Mouse (Mus musculus) ES-E14 (cell line): ENCODE results near the gene Gdap1l1. TPM values are rescaled to one million over a fixed set of nuclear protein-coding genes. Genes with fewer than 3 reads are reported as not detected.

ENCODE experiments used
- DNase-seq: peaks from one replicate; pipeline ENCODE4 v3.0.0-alpha.2; 2013; ENCODE audit warnings: low read depth, low spot score
- H3K27ac ChIP-seq: 2 replicates; pipeline ENCODE4 v1.5.1; 2012; ENCODE audit warnings: low read depth, mild to moderate bottlenecking, low read length, moderate library complexity, mixed read lengths; ENCODE audit not compliant: poor library complexity, insufficient read depth, severe bottlenecking
- H3K36me3 ChIP-seq: 2 replicates; pipeline ENCODE4 v1.6.1; 2012; ENCODE audit warnings: mild to moderate bottlenecking, low read length, moderate library complexity, mixed read lengths; ENCODE audit not compliant: control insufficient read depth, poor library complexity, insufficient read depth, severe bottlenecking
- H3K4me1 ChIP-seq, 2 experiments: fragments of 150-350 bp in 1 of 2; sonication (generic) in 1 of 2; 2 replicates each; pipeline ENCODE4 v1.6.1; 2012; ENCODE audit warnings: low read length in 2 of 2, mild to moderate bottlenecking in 1 of 2, mixed read lengths in 1 of 2; ENCODE audit not compliant: control insufficient read depth in 2 of 2, insufficient read depth in 2 of 2, poor library complexity in 1 of 2
- H3K4me3 ChIP-seq, 2 experiments: fragments of 150-350 bp in 1 of 2; sonication (generic) in 1 of 2; 2 replicates each; pipeline ENCODE4 v1.5.1; 2012; ENCODE audit warnings: low read length in 2 of 2, low read depth in 1 of 2, mild to moderate bottlenecking in 1 of 2, mixed read lengths in 1 of 2; ENCODE audit not compliant: insufficient read depth in 1 of 2, poor library complexity in 1 of 2, severe bottlenecking in 1 of 2
- H3K9ac ChIP-seq: 2 replicates; pipeline ENCODE4 v1.6.1; 2012; ENCODE audit warnings: low read depth, mild to moderate bottlenecking, low read length, mixed read lengths; ENCODE audit not compliant: poor library complexity, insufficient read depth, severe bottlenecking
- H3K9me3 ChIP-seq: fragments of 150-350 bp; sonication (generic); 2 replicates; pipeline ENCODE4 v1.6.1; 2012; ENCODE audit warnings: low read depth, mild to moderate bottlenecking, low read length; ENCODE audit not compliant: control insufficient read depth, insufficient read depth
- CHD2 ChIP-seq: IDR thresholded peaks from 2 replicates; pipeline ENCODE4 v1.6.1; 2014; ENCODE audit warnings: mild to moderate bottlenecking, low read depth, low read length, inconsistent platforms
- HCFC1 ChIP-seq: IDR thresholded peaks from 2 replicates; pipeline ENCODE4 v1.6.1; 2012; ENCODE audit warnings: low read length, inconsistent platforms, borderline replicate concordance; ENCODE audit not compliant: insufficient read depth
- MAFK ChIP-seq: IDR thresholded peaks from 2 replicates; pipeline ENCODE4 v1.6.1; 2014; ENCODE audit warnings: mild to moderate bottlenecking, low read depth, low read length, inconsistent platforms; ENCODE audit not compliant: insufficient read depth
- ZC3H11A ChIP-seq: IDR thresholded peaks from 2 replicates; pipeline ENCODE4 v1.6.1; 2012; ENCODE audit warnings: low read depth, mild to moderate bottlenecking, inconsistent platforms, low read length, borderline replicate concordance
- ZNF384 ChIP-seq: IDR thresholded peaks from 2 replicates; pipeline ENCODE4 v1.6.1; 2012; ENCODE audit warnings: low read depth, low read length, inconsistent platforms
- in situ Hi-C, 2 experiments: fragments of 600-800 bp; cut with MboI; formaldehyde crosslinking; loops; one replicate each; pipeline ENCODE4 v1.15.1; 2025; ENCODE audit warnings: low sequenced_read_pairs in 2 of 2, inconsistent platforms in 1 of 2; ENCODE audit not compliant: unreplicated experiment in 2 of 2
- total RNA-seq: library from RNA; depleted of rRNA; stranded (reverse); fragments of 300-350 nt; gene quantifications from 2 replicates; pipeline ENCODE4 v1.2.3, GENCODE M21; 2012

Gdap1l1 gene
- total RNA-seq, 1 experiment, result 1.1 TPM

- in situ Hi-C loops, result no loop called here
- Histone ChIP-seq H3K4me3 (no peak overlapping the region), H3K36me3 (peaks cover 19% of the 10 kb centered on the region), H3K4me1 (peaks cover 21% of the 10 kb centered on the region in 2 experiments), H3K9ac (no peak overlapping the region), H3K9me3 (no peaks in the 10 kb centered on the region), H3K27ac (no peak overlapping the region)
- no peak for TF ChIP-seq HCFC1
- TF ChIP-seq MAFK, result no peak
- TF ChIP-seq ZNF384, result no peak
- TF ChIP-seq CHD2, result no peak
- no peak for TF ChIP-seq ZC3H11A
- no peak for DNase-seq
Measured at GRCm38 (mm10) chr2:163466771-163467170, 28.5 kb downstream of the Gdap1l1 start.

- no peak for DNase-seq
- H3K9me3 ChIP-seq, result no peaks in the 10 kb centered on the region
- TF ChIP-seq ZC3H11A, result no peak
- TF ChIP-seq ZNF384, result no peak
- no peak for TF ChIP-seq MAFK
- no peak for TF ChIP-seq CHD2
- no peak for TF ChIP-seq HCFC1
- H3K27ac ChIP-seq, result no peak overlapping the region
- in situ Hi-C loops, result no loop called here
- no peak overlapping the region for H3K4me3 ChIP-seq
- H3K4me1 ChIP-seq, result peaks cover 18 to 19% of the 10 kb centered on the region in 2 experiments
- peaks cover 19% of the 10 kb centered on the region for H3K36me3 ChIP-seq
- H3K9ac ChIP-seq, result no peak overlapping the region
Measured at GRCm38 (mm10) chr2:163467585-163467984, 29.3 kb downstream of the Gdap1l1 start.

- Histone ChIP-seq H3K9me3 (no peaks in the 10 kb centered on the region), H3K4me1 (peaks cover 16 to 20% of the 10 kb centered on the region in 2 experiments), H3K36me3 (peaks cover 19% of the 10 kb centered on the region), H3K27ac (no peak overlapping the region), H3K4me3 (no peak overlapping the region), H3K9ac (no peak overlapping the region)
- no peak for TF ChIP-seq ZC3H11A
- TF ChIP-seq HCFC1, result no peak
- TF ChIP-seq MAFK, result no peak
- TF ChIP-seq ZNF384, result no peak
- TF ChIP-seq CHD2, result no peak
- in situ Hi-C loops, result no loop called here
- no peak for DNase-seq
Measured at GRCm38 (mm10) chr2:163468866-163469265, 30.6 kb downstream of the Gdap1l1 start.

GRCm38 (mm10) chr2:163469711-163470110 lies 31.4 kb downstream of the Gdap1l1 start:
- in situ Hi-C loops, result no loop called here
- TF ChIP-seq MAFK (no peak), HCFC1 (no peak), CHD2 (no peak), ZC3H11A (no peak), ZNF384 (no peak)
- H3K4me3 ChIP-seq, result no peak overlapping the region
- peaks cover 19% of the 10 kb centered on the region for H3K36me3 ChIP-seq
- H3K27ac ChIP-seq, result no peak overlapping the region
- H3K9me3 ChIP-seq, result no peaks in the 10 kb centered on the region
- no peak for DNase-seq
- no peak overlapping the region for H3K9ac ChIP-seq
- peaks cover 11 to 13% of the 10 kb centered on the region in 2 experiments for H3K4me1 ChIP-seq

- Histone ChIP-seq H3K4me3 (peak overlapping the region in 1 of 2 experiments; percentile 71; a peak in 2 of 4 replicates), H3K9me3 (no peaks in the 10 kb centered on the region)
- in situ Hi-C loops, result no loop called here
Measured at GRCm38 (mm10) chr2:163471136-163471535, 32.9 kb downstream of the Gdap1l1 start.

More at GRCm38 (mm10) chr2:163471136-163471535, 32.9 kb downstream of the Gdap1l1 start:
- H3K4me1 ChIP-seq, result peaks cover 3 to 6% of the 10 kb centered on the region in 2 experiments; a peak in 3 of 4 replicates
- no peak overlapping the region for H3K27ac ChIP-seq
- DNase-seq, result no peak
- peaks cover 19% of the 10 kb centered on the region for H3K36me3 ChIP-seq
- no peak overlapping the region for H3K9ac ChIP-seq
- TF ChIP-seq ZC3H11A (no peak), MAFK (no peak), CHD2 (no peak), HCFC1 (no peak), ZNF384 (no peak)
